Mouse (Mus musculus) c-Kit-negative CD71-positive TER-119-positive erythroid progenitor cells, embryonic 14.5 days (primary cell): ENCODE measurements around the gene Top1.
A peak's percentile ranks its signal among the peaks of the same experiment; 100 is the strongest.

Source experiments
- DNase-seq: peaks from one replicate; pipeline ENCODE4 v3.0.0-alpha.2; 2013; ENCODE audit warnings: low read depth, low spot score

Gene Top1

DNA sequence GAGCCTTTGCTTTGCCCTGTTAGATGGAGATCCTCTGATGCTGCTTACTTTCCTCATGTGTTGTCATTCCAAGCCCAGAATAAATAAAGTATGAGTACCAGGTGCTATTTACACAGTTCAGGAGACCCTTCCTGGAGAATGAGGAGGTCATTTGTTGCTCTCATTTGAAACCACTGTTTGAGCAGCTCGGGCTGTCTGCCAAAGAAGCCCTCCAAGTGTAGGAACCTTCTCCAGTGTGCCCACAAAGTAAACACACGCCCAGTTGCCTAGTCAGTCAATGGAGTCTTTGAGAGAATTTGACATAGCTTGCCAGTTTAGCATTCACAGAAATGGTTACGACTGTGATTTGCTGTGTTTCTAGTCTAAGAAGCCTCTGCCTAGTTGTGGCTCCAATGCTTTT, 73.1 kb downstream of the Top1 start:
- DNase-seq, result no peak

DNA sequence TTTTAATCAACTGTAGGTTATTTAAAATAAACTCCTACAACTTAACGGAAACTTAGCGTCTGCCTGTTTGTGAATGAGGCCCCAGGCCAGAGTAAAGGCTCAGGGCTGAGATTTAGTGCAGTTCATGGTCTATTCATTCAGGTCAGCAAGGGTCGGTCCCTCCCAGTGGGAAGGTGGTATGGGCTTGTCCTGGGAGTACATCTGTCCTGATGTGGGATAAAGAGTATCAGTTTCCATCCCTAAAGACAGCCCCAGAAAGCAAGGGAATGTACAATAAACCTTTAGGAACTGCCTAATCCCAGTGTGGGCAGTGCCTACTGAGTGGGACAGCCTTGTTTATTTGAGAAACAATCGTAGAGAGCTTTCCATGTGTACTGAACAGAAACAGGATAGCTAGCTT, 77.0 kb downstream of the Top1 start:
- DNase-seq, result no peak

DNA sequence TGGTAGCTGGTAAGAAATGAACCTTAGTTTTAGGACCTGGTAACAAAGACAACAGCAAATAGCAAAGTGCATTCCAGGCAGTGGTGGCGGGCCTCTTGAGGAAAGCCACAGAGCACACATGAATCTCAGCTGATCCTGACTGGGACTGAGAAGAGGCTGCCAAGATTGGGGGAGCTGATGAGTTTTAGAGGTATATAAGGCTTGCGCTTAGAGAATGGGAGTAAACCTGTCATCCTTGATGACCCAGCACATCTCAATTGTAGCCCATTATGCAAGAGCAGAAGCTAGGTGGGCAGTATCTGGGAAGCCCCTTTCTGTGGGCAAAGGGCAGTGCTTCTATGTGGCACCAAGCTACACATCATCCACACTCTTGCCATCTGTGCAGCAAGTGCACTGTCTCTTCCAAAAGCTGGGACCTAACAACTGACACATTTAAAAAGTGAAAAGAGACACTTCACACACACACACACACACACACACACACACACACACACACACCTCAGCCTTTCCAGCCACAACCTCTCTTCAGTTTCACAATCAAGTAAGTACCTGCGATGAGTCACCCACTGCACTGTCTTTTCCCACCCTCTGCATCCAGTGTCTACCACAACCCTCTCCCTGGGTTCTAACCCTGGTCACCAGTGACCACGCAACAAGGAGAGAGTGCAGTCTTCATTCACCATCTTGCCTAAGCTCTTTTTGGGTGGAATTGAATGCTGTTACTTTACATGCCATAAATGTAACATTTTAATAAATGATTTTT, 78.1 kb downstream of the Top1 start:
- no peak for DNase-seq

DNA sequence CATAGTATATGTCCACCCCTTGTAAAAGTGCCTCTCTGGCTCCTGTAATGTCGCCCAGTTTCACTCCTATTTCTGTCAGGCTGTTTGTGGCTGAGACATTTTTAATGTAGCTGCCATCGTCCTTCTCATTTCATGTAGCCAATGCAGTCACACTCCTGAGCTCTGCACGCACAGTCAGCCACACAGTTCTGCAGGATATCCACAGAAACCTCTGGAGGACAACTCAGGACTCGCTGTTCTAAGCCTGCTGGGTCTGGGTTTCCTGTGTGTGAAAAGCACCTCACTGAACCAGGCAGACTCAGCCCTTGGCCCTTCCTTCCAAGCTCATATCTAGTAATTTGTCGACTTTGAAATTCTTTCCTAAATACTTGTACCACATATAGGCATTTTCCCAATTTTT, 78.8 kb downstream of the Top1 start:
- no peak for DNase-seq

DNA sequence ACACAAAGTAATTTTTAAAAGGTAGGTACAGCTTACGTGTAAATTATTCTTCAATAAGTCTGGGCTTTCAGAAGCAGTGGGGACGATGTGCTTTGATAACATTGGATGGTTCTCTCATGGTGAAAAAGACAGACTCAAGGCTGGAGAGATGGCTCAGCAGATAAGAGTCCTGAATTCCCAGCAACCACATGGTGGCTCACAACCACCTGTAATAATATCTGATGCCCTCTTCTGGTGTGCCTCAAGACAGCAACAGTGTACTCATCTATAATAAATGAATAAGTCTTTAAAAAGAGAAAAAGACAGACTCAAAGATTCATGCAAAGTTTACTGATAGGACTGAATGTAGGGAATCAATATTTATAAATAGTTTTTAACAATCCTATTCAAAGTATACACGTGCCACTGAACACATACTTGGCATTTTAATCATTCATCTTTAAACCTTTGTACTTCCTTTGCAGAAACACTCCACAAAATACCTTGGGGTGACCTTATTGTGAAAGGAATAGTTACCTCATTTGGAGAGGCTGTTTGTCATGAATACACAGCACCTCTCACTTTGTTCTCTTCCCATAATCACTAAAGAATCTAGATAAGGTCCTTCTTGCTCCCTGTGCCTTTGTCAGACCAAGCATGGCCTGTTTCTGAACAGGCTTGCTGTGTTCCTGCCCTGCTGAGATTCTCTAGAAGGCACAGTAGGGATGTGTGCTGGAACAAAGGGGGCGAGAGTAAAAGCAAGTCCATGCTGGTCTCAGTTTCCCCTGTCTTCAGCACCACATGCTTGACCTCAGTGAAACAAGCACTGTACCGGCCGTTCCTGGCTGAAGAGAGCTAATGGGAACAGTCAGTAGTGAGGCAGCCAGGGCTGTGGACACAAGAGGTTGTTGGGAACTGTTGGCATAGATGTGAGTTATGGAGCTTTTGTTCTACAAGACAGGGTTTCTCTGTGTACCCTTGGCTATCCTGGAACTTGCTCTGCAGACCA, 80.5 kb downstream of the Top1 start:
- DNase-seq, result no peak

DNA sequence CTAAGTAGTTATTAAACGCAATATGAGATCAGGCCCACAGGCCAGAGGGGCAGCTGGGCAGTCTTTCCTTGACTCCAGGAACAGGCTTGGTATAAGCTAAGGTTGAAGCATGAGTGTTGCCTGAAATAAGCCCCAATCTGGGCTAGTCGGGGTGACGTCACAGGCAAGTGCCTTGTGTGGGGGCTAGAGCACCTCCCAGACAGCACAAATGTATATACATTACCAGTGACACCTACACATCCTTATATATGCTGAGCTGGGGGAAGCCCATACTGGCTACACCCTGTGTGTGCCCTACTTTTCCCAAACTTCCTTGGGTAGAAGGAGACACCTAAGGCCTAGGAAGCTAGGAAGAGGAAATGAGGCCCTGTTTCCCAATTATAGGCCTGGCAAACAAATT, 83.3 kb downstream of the Top1 start:
- DNase-seq, result no peak

DNA sequence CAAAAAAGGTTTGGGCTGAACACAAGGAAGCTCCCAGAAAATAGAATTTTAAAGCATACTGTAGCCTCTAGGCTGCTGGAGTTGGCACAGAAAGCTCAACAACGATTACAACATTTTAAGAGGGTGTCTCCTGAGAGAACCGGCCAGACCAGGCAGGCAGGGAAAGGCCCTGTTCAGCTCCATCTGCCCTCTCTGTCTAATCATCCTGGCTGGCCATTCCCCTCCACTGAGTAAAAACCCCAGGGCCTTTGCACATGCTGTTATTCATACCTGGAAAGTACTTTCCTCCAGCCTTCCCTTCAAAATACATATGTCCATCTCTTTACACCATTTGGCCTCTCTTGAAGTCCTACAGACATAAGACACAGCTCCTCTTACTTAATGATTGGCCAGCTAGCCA, 83.7 kb downstream of the Top1 start:
- DNase-seq, result no peak

DNA sequence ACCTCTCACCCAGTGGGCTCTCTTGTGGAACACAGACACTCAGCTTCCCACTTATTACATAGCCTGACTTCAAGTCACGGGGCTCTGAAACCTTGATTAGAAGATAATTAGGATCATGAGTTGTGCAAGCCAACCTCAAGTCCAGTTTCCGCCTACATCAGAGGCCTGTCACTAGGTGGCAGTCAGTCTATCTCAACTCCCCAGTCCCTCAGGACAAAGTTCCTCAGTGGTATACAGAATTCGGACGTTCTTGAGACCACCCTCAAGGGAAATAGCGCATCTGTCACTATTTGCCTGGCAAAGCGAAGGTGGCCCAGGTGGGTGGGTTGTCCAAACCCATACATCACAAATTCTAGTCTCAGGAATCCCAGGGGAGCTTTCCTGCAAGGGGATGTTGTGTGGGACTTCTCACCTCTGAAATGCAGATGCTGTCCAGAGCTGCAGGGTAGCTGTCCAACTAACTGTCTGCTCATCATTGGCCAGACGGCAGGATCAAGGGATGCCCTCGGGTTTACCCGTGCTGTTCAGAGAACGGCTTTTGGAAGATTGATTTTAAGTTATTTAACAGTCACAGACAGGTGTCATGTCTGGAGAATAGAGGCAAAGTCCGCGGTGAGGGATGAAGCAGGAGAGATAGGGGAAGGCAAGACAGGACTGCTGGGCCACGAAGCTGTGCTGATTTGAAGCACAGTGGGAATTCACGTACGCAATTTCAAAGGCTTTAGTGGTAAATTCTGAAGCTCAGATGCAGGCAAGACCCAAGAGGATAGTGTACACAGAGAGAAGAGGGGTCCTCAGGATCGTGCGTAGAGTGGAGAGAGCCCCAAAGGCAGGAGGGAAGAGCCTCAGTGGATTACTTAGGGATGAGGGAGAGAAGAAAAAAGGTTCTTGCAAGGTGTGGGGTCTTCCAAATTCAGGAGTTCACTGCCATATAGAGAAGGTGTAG, 84.4 kb downstream of the Top1 start:
- DNase-seq, result no peak

DNA sequence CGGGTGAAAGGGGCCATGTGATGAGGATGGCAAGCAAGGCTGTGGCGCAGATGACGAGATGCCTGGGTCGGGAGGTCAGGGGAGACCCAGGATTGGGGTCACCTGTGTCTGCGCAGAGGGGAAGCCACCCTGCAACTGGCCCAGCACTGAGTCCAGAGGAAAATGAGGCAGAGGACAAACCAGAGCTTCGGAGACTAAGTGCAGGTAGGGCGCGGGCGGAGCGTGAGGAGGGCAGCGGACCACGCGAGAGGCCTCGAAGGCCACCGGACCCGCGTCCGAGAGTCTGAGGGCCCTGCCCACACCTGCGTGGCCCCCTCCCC, 85.1 kb downstream of the Top1 start:
- DNase-seq, result no peak

DNA sequence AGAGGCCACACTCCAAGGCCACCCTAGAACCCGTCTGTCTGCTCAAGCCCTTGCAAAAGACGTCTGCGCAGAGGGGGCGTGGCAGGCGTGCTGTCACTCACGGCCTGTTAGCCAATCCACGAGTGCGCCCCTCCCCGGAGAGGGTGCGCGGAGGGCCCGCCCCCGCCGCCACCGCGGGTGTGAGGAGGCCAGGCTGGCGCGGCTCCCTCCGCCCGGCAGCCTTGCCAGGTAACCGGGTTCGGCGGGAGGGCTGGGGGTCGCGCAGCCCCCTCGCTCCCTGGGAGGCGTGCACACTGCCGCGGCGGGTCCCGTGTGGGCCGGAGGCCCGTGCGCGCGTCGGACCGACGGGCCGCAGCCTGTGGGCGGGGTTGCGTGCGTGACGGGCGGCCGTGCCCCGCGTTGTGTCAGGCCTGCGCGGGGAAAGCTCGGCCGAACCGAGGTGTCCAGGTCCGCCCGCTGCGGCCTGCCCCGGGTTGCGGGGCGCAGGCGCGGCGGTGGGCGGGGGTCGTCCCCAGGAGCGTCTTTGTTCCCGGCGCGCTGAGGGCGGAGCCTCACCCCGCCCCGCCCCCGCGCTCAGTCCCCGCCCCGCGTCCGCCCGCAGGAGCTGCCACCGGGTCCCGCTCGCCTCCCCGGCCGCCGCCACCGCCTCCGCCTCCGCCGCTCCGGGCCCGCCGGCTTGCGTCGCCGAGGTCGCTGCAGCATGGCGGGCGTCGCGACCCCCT, 85.6 kb downstream of the Top1 start, which contains the start of gene Plcg1:
Gene Plcg1 (plus strand): TSS at position 184 of the 722 bp plus-strand sequence.
- DNase-seq, result peak; percentile 76

DNA sequence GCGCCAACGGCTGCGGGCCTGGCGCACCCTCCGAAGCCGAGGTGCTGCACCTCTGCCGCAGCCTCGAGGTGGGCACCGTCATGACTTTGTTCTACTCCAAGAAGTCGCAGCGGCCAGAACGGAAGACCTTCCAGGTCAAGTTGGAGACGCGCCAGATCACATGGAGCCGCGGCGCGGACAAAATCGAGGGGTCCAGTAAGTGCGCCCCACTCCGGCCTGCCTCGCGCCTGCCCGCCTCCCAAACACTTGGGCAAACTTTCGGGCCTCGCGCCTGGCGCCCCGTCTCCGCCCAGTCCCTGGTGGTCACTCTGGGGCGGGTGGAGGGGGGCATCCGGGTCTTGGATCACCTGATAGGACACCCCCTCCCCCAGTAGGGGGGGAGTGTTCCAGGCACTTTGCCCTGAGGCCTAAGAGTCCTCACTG, 86.2 kb downstream of the Top1 start:
- DNase-seq, result no peak

DNA sequence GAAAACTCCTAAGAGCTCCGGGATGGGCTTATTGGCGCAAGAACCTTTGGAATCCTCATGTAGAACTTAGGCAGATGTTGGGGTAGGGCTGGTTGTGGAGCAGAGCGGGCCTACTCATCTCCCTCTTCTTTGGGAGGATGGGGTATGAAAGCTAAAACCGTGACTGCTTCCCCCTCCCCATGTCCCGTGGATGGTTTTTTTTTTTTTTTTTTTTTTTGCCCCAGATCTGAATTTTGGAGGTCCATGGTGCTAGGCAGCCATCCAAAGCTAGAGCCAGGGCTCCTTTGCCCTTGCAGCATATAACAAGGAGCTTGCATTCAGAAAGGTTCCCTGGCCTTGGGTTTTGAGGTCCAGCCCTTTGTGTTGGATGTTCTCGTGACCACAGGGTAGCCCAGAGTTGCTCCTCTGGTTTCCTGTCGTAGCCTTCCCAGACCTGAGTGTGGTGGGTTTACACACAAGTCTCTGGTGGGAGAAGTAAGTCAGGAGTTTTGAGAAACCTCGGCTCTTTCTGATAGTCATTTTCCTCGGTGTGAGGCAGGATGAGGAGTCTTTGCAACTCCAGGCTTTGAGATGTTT, 86.8 kb downstream of the Top1 start:
- no peak for DNase-seq

DNA sequence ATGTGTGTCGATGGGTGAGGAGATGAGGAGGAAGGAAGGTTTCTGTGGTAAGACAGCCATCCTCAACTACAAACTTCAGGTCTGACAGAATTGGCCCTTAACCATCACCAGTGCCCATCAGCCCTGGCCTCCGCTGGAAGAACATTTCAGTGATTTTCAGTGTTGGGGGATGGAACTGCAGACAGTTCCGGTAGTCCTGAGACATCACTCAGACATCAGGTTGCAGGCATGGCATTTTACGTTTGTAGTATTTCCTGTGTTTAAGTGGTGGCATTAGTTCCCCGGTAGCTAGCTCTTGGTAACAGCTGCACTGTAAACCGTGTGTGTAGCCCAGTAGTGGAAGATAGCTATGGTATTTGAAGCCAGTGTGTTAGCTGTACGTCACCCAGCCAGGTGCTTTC, 87.4 kb downstream of the Top1 start:
- no peak for DNase-seq

DNA sequence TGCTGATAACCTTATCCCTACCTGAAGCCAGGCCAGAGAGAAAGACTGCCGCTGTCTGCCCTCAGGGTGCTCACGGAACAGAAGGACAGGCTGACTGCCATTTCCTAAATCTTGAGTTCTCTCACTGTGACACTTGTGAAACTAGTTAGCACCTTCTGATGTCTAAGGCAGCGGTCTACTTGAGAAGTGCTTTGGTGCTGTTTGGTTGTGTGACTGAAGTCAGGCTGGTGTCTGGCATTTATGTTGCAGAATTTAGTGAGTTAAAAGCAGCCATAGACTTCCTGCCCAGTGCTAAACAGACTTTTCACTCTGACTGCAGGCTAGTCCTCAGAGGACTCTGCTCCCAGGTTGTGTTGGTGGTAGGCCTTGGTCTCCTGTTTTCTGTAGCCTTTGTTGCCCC, 88.6 kb downstream of the Top1 start:
- DNase-seq, result no peak

DNA sequence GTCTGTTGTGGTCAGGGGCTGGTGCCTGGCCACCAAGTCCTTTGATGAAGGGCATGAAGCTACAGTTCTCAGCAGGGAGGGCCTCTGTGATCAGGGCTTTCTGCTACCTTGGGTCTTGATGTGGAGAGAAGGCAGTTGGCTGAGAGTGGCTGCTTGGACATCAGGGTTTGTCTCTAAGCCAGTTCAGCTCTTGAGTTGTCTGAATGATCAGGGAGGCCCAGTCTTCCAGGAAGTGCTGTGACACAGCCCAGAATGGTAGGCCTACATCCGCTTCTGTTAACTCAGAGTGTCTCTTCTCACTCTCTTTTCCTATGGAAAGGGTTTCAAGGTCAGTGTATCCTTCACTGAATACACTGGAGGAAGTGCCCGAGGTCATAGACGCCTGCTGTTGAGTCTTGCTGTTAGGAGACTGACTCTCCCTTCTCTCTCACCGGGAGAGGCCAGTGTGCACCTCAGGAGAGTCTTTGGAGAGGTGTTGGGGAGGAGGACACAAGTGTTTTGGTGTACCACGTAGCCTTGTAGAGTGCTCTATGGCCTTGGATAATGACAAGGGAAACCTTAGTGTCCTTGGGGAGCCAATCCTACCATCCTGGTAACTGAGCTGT, 90.1 kb downstream of the Top1 start:
- DNase-seq, result no peak

DNA sequence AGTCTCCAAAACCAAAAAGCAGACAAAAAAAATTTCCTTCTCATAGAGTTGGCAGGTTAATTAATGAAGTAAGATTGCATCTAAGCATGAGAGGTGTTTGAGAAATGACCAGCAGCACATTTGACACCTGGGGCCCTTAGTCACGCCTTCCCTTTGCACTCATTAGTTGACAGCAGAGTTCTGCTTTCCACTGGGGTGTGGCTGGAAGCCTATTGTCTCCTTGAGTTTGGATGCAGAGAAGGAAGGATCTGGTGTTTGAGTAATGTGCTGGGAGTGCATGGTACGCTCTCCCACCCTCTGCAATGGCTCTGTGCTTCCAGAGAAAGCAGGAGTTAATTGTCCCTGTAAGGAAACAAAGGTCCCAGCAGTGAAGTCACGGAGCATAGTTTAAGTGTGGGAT, 90.8 kb downstream of the Top1 start:
- no peak for DNase-seq

DNA sequence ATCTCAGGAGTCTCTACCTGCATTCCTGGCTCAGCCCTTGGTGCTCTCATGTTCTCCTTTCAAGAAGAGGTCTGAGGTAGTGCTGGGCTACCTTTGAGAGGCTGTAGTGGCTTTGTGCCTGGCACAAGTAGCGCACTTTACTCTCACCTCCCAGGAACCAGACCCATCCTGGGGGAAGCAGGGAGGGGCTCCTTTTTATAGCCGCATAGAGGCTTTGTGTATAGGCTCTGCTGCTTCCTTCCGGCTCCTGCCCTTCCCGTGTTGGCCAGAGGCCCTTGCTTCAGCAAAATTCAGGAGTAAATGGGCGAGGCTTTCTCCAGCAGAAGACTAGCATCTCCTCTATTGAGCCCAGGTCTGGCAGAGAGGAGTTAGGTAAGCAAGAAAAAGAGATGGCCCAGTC, 92.7 kb downstream of the Top1 start:
- DNase-seq, result no peak

DNA sequence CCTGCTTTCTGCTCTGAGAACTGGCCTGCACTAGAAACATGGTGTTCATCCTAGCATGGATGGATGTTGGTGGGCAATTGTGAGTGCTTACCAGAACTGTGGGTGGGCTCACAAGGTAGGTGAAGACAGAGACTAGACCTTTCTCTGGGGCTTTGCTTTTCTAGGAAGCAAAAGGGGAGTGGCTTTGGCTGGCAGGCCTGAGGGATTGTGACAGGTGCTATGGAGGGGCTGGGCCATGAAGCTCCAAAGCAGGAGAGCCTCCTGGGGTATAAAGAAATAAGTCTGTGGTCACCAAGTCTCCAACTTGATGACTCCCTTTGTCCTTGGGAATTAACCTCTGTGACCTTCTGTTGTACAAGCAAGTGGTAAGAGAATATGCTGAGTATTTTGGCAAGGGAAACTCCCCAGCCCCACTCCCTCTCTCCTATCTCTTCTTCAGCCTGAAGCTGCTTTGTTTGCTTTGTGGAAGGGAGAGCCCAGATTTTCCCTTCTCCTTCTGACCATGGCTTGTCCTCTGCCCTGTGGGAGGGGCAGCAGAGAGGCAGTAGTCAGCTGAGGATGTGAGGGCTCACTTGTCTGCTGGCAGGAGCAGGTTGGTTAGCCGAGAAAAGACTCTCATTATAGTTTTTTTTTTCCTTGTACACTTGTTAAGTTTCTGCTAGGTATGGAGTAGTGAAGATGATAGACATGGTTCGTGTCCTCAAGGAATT, 94.1 kb downstream of the Top1 start:
- DNase-seq, result no peak

DNA sequence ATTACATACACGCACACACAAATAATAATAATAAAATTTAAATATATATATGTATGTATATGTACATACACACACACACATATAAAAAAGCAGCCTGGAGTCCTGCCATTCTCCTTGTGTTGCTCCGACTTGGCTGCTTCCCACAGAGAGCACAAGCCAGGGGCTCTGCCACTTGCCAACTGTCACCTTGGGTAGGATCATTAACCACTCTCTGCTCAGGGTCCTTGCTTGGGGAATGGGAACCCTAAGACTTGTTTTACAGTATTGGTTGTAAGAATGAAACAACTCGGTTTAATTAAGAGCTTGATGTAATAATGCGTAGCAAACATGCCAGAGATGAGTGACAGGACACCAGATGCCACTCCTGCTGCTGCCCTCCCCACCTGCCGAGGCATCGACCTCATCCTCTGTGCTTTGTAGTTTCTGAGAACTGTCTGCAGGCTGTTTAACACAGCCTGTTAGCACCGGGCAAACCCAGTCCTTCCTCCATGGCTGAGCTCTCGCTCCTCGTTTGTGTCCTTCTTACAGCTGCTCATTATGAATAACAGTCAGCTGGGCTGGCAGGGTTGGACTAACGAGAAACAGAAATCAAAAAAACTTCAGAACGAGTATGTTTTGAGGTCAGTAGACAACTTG, 95.0 kb downstream of the Top1 start:
- no peak for DNase-seq
